Mouse (Mus musculus): ENCODE results near the gene S100a11.
"Not testable (repeated sequence)": the region's sequence is repeated elsewhere in the genome, so short reads cannot be mapped to it uniquely, and the experiment has no call there.

Gene S100a11

DNA sequence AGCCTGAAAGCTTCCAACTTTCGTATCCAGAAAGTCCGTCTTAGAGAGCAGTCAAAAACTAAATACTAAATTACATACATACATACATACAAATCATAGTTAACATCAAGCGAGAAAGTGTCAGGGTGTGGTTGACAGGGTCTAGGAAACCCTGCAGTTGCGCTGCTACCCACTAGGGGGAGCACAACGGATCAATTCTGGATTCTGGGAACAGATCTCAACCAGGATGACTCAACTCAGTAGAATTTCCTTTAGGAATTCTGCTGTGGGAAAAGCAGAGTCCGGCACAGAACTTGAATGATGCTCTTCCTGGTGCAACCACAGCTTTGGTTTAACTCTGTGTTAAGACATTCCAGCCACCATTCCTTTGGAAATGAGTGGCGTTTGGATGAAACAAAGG is 2.3 kb downstream of the S100a11 start:
- DNase-seq (ENCODE audit: low spot score in 2 of 2) = peak; percentile 31 to 42

GRCm38 (mm10) chr3:93527300-93527699 is 7.0 kb downstream of the S100a11 start:
- no peak for DNase-seq (ENCODE audit: low spot score in 2 of 2)

DNA sequence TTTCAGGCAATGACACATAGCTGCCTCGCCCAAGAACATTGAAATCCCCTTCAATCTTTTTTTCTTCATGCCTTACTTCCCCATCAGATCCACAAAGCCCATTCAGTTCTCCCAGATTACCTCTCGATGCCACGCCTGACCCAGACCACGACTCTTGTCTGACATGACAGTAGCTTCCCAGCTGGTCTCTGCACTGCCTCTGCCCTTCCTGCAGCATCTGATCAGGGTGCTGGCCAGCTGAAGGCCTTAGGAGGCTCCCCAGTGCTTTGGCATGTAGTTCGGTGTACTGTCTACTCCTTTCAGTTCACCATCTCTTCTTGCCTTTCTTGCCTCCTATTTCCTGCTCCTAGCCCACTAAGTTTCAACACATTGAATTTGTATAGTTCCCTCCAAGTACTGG is 8.5 kb downstream of the S100a11 start:
- DNase-seq (ENCODE audit: low spot score in 2 of 2) = no peak

DNA sequence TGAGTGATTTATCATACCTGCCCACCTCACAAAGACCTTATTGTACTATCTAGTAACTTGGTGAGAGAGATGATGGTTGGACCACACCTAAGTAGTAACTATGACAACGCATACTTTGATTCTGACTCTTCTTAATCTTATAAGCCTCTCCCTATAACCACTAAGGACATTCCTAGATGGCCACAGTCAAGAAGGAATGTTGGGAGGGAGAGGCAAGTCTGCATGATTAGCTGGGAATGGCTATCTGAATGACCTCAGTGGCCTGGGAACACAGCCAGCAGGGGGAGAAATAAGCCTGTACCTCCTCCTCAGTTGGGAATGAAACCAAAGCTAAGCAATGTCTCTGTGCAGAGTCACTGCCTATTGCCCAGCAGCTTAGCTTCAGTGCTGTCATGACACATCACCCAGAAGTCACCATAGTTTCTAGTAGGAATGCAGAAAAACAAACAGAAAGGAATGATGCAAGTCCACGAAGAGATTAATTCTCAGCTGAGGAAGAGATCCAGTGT is 16.8 kb downstream of the S100a11 start:
- no peak for DNase-seq (ENCODE audit: low spot score in 2 of 2)

DNA sequence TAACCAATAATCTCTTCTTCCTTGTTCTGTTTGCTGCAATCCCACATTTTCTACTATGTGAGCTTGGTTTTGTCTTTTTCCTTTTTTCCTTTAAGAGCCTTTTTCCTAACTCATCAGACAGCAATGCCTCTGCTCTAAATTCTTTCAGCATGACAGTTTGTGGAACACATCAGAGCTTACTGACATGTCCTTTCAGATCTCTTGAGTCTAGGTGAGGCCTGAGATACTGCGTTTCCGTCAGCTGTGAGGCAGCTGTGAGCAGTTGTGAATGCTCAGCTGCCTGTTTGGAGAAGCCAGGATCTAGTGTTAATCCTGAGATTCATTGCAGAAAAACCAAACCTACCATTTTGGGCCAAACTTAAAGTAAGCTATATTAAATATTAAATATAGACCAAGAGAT is 18.2 kb downstream of the S100a11 start:
- no peak for DNase-seq (ENCODE audit: low spot score in 2 of 2)

DNA sequence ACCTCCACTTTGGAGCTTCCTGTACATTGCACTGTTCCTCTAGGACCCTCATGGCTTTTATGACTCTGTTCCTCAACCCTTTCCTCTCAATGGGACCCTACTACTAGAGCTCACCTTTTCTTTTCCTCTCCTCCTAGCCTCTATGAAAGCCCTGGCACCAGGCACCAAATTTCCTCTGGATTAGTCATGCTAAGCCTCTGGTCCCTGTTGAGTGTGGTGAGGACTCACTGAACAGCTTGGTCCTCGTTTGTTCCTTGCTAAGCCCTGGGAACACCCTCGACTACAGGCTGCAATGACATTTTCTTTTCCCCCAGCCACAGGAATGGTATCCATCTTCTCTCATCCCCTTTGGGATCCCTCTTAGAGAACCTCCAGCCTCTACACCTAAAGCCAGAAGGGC is 21.2 kb downstream of the S100a11 start:
- no peak for DNase-seq (ENCODE audit: low spot score in 2 of 2)

- not testable (repeated sequence) for DNase-seq (ENCODE audit: low spot score in 2 of 2)
Measured at GRCm38 (mm10) chr3:93544170-93544569, 23.9 kb downstream of the S100a11 start.

DNA sequence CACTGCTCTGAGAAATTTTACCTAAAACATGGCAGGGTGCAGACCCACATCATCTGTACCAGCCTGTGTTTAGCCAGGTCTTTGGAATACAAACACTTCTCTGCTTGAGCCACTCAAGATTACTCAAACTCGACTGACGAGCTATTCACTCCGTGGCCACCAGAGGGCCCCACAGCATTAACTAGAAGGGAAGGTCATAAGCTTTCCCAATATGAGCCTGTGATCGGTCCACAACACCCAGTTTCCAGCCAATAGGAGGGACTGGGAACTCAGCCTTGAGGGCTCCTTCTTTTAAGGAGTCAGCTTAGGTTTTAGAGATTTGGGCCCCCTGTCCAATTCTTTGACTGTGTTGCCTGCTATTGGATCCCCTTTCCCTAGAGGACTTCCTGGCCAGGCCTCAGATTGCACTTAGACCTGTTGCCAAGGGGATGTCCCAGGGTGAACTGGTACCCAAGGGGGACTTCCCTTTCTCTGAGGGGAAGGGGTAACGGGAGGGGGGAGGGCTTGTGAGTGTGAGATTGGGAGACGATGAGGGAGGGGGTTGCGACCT is 26.9 kb downstream of the S100a11 start:
- peak; percentile 83 for DNase-seq (ENCODE audit: low spot score in 2 of 2)

DNA sequence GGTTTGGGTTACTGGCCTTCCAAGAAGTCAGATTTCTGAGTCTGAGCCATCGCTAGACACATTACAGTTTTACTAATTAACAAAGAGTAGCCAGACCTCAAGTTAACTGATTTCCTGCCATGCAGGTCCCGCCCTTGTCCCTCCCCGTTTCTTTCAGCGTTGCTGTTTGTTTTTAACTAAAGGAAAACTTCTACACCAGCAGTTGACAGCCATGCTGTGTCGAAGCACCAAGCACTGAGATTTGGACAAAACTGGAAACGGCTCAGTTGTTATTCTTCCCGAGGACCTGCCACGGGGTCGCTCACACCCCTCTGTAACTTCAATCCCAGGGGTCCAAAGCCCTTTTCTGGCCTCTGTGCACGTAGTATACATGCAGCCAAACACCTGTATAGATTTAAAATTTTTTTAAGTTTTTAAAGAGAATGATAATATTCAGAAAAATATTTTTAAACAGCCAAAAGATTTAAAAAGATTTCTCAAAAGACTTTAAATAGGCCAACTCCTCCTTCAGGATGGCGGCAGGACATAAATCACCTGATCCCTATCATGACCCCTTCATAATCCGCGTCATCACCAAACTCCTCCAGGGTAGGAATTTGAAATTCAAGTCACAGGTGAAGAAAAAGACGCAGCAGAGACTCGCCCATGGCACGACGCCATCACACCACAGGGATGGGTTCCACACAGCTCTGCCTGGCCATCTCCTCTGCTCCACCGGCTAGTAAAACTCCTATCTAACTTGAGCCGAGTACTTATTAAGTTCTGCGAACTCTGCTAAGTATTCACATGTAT is 27.7 kb downstream of the S100a11 start:
- DNase-seq (ENCODE audit: low spot score in 2 of 2) = no peak

- DNase-seq (ENCODE audit: low spot score in 2 of 2) = no peak
Measured at GRCm38 (mm10) chr3:93548541-93549266, 28.4 kb downstream of the S100a11 start.

DNA sequence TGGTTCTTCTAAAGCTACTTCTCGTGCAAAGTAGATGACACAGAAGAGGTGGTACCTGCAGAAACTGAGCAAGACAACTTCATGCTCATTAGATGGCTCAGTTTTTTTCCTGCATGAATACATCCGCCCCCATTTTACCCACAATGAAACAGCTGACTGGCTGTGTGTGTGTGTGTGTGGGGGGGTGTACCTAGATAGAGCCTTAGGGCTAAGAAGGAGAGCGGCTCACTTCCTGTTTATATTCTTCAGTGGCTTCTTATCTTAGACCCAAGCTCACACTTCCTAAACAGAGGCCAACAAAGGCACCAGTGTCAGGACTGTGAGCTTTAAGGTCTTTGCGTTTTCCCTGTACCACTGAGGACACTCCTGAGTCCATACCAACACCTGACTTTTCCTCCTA is 29.7 kb downstream of the S100a11 start:
- no peak for DNase-seq (ENCODE audit: low spot score in 2 of 2)

DNA sequence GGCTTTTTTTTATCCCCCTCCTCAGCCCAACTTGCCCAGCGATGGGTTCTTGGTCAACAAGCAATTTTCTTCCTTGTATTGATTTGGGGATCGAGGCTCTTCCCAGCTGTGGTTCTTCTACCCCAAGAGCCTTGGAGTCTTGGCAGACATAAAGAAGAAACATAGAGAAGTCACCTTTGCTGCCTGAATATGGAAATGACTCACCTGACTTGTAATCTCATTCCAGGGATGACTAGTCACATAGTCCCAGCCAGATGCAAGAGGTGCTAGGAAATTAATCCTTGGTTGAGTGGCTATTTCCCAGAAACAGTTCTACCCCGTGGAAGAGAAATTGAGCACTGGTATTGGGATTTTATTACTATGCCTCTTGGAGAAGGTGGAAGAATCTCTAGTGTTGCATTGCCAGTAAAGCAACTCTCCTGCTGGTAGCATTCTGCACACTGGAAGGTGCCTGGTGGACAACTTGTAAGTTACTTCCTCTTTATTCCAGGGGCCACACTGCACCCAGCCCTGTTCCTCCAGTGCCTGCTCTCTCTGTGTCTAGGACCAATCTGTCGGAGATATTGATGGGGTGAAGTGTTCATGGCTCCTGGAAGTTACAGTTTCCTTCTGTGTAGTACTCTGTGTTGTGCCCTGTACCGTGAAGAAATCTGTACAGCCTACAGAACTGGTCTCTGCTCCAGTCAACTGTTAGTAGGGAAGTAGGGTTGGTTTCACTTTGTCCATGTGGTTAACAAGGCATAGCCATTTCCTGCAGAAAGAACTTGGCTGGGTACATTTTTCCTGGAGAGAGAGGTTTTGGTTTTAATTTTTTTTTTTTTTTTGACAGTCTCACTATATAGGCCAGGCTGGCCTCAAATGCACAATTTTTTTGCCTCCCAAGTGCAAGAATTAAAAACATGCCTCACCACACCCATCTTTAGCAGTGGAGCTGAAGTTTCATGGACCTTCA is 31.9 kb downstream of the S100a11 start:
- DNase-seq (ENCODE audit: low spot score in 2 of 2) = no peak

DNA sequence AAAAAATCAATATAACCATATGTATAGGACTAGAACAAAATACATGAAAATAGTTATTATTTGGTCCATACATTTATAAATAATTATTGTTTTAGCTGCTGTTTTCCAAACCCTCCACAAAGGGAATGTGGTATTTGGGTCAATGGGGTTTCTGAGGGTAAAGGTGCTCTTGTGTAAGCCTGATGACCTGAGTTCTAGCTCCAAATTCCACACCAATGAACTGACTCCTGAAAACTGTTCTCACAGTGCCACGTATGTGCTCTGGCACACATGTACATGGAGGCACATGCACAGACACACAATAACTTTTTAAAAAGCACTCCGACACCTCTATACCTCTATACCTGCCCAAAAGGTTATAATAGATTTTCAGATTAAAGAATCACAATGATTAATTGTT is 33.0 kb downstream of the S100a11 start:
- no peak for DNase-seq (ENCODE audit: low spot score in 2 of 2)

DNA sequence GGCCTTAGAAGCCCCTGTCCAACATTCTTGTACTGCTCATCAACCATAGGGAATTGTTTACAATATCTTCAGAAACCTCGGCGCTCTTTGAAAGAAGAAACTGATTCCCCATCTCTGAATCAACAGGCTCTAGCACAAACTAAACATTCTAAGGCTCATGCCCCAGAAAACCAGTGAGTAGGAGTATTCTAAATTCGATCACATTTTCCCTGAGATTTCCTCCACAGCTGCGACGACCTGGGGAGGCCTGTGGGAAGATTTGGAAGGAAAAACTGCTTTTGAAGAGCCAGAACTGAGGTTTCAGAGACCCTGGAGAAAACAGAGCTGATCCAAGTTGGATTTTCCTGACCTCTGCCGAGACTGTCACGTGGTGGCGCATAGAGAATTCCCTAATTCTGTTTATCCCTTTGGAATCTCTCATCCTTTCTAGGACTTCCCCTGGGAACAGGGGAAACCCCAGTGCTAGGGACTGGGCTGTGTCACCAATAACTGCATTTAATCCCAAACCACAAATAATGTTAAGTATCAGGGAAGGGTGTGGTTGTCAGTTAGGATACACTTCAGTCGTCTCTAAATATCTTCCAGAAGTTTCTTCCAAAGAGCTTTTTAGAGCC is 33.6 kb downstream of the S100a11 start:
- no peak for DNase-seq (ENCODE audit: low spot score in 2 of 2)

DNA sequence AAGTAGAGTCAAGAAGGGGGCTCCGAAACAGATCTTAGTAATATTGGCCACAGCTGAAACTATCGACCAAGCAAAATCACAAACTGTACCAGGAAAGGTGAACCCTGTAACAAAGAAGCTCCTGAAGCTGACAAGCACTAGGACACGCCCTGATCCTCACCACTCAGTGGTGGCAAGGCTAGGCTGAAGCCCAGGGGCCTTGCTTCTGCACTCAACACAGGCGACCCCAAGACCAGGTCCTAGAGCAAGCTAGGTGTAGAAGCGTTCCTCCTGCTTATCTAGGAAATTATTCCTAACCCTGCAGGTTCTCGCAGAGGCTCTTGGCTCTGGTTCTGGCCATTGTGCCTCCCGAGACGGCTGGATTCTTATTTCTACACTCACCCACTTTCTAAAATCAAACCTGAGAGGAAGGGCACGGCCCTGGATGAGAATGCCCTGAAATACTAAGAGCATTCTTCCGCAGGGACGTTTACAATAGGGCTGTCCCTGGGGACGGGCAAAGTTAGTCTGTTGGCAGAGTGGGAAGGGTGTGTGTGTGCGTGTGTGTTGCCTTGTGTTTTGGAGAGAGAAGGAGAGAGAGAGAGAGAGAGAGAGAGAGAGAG is 34.2 kb downstream of the S100a11 start:
- DNase-seq (ENCODE audit: low spot score in 2 of 2) = no peak

DNA sequence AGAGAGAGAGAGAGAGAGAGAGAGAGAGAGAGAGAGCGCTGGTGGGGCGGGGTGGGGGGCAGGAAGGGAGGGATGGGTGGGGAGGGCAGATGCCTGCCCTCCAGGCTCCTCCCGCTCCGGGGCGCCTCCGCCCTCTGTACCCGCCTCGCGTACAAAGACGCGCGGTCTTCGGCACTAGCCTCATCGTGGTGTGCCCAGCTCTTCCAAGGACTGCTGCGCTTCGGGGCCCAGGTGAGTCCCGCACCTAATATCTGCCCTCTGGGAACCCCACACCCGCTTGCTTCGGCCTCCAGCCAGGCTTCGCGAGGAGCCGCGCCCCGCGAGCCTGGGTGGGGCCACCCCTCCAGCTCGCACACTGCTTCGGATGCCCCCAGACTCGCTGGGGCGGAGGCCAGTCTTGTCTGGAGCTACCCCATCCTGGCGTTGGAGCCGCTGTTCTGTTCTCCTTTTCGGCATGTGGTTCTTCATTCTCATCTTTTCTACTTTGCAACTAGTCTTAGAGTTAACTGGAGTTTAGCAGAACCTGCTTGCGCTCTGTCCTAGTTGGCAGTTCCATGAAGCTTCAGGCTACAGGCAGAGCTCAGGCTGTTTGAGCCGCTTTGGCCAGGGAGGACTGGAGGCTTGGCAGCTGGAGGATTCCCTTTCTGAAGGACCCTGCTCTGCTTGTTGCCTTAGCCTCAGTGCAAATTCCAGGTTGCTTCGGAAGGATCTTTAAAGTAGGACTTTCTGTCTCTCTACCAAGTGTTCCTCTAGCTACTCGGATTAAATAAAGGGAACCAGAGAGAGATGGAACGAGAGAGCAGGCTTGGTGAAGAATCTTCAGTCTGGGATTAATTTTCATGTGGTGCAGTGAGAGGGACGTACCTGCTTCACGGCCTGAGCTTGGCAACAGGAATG is 34.9 kb downstream of the S100a11 start, which contains the start of gene S100a10:
Gene S100a10 (plus strand): TSS at position 100 of the 897 bp plus-strand sequence.
- no peak for DNase-seq (ENCODE audit: low spot score in 2 of 2)

DNA sequence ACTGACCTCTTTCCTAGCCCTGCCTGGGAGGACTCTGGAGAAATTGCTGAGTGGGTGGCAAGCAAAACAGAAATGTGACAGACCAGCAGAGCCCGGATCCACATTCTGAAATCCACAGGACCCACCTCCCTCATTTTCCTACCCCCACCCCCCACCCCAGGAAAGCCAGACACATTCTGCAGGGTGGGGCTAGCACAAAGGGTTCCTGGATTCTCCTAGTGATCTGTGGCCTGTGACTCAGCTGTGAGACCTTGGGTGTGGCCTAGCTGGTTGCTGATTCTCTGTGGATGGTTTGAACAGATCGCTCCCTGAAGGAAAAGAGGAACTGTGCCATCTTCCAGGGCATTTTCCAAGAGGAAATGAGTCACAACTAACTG is 35.6 kb downstream of the S100a11 start:
- no peak for DNase-seq (ENCODE audit: low spot score in 2 of 2)

DNA sequence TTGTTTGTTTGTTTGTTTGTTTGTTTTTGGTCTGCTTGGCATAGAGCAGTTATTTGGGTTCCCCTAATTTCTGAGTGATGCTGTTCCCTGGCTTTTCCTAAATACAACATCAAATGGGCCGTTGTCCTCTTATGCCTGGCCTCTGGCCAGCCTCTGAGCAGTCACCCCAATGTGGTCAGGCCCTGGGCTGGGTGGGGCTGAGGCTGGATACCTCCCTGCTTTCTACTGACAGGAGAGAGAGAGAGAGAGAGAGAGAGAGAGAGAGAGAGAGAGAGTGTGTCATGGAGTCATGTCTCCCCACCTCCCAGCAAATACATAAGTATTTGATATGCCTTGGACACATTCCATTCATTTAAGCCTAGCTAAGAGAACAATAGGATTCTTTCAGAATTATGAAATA is 36.3 kb downstream of the S100a11 start:
- DNase-seq (ENCODE audit: low spot score in 2 of 2) = no peak

- DNase-seq (ENCODE audit: low spot score in 2 of 2) = no peak
Measured at GRCm38 (mm10) chr3:93557471-93557870, 37.2 kb downstream of the S100a11 start.

- no peak for DNase-seq (ENCODE audit: low spot score in 2 of 2)
Measured at GRCm38 (mm10) chr3:93559961-93560360, 39.7 kb downstream of the S100a11 start.
